Mouse (Mus musculus) urinary bladder, postnatal 36 days (tissue): ENCODE results near the gene Trim30d.
"Not testable (repeated sequence)": the region's sequence is repeated elsewhere in the genome, so short reads cannot be mapped to it uniquely, and the experiment has no call there.

Experiments
- DNase-seq, 2 experiments: peaks; one replicate each; pipeline ENCODE4 v3.0.0; 2022; ENCODE audit warnings: low spot score in 2 of 2, mixed read lengths in 1 of 2

Gene Trim30d

DNA sequence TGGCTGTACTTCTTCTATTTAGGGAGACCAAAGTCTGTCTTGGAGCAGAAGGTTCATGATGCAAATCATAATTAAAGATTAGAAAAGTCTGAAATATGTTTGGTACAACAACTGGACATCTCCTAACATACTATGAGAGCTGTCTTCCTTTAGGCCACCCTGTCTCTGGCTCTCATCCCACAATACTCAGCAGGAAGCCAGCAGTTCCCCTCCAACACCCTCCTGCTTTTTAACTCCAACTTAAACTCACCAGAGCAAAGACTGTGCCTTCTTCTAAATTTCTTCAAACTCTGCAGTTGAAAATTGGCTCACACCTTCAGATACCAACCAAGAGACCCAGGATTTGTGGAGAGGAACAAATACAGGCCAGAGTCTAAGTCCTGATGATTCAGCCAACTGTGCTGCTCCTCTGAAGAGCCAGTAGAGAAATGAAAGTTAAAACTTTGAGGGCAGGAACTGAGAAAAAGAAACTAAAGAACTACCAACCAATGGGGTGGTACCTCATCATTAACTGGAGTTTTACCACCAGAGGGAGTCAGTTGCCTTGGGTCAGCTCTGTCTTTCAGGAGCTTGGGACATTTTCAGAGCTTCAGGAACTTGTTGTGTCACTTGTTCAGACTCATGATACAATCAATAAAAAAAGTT lies at the start of gene Trim30d:
TSS of gene Trim30d (minus strand) at position 429 of the 645 bp plus-strand sequence.
- not testable (repeated sequence) for DNase-seq

DNA sequence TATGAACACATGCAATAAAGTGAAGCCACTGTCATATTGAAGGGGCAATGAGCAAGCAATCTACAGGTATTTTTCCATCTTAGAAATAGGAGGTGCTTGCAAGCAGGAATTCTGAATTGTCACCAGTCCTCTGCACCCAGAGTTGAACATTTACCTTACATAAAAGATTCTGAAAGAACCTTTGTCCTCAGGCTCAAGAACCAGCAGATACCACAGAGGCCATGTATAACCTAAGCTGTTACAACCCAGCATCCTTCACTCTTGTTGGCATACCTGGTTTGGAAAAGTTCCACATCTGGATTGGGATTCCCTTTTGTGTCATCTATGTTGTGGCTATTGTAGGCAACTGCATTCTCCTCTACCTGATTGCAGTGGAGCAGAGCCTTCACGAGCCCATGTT lies 45.1 kb upstream of the Trim30d start:
- no peak for DNase-seq

DNA sequence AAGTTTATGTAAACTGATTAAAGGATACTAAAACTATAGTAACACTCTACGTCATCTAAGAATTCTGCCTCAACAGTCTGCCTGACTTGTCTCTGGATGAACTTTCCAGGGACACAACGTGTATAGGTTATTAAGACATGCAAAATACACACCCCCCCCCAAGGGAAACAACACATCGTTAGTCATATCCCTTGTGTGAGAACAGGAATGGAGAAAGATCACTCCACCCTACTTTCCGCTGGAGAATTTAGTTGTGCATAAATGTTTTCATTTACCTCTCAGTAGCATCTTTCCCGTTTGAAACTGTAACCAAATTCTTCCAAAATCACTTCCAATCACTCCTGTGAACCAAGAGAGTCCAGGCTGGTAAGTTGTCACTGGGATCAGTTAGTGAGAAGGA lies 42.2 kb upstream of the Trim30d start, which contains the start of gene Olfr651:
TSS of gene Olfr651 (plus strand) at position 301 of the 400 bp plus-strand sequence.
- DNase-seq = no peak

- DNase-seq = no peak
Observed at GRCm38 (mm10) chr7:104501589-104502371, 5.9 kb downstream of the Trim30d start.

- not testable (repeated sequence) for DNase-seq
Observed at GRCm38 (mm10) chr7:104501186-104501585, 6.5 kb downstream of the Trim30d start.

- not testable (repeated sequence) for DNase-seq
Observed at GRCm38 (mm10) chr7:104499464-104499863, 8.2 kb downstream of the Trim30d start.

- DNase-seq = no peak
Observed at GRCm38 (mm10) chr7:104465065-104465744, 42.4 kb downstream of the Trim30d start, which contains the start of gene Trim30a. Gene Trim30a (minus strand): TSS chr7:104465193.

DNA sequence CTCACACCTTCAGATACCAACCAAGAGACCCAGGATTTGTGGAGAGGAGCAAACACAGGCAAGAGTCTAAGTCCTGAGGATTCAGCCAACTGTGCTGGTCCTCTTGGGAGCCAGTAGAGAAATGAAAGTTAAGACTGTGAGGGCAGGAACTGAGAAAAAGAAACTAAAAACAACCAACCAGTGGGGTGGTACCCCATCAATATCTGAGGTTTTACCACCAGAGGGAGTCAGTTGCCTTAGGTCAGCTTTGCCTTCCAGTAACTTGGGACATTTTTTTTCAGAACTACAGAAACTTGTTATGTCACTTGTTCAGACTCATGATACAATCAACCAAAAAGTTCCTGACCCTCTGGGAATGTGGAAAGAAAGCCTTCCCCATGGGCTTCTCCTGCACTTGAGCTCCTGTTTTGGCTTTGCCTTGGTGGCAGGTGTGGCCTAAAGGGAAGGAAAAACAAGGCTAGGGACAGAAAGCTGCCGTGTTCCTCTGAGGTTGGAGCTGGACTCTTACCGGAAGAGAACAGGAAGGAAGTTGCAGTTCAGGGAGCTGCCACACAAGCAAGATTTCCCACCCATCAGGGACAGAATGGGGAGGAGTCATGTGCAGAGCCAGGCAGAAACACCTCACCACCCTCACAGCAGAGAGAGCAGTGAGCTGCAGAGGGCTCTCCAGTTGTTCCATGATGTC lies 61.5 kb downstream of the Trim30d start:
- DNase-seq = no peak
